Mouse (Mus musculus): Measurements from ENCODE around the gene Tex52.

Gene Tex52

DNA sequence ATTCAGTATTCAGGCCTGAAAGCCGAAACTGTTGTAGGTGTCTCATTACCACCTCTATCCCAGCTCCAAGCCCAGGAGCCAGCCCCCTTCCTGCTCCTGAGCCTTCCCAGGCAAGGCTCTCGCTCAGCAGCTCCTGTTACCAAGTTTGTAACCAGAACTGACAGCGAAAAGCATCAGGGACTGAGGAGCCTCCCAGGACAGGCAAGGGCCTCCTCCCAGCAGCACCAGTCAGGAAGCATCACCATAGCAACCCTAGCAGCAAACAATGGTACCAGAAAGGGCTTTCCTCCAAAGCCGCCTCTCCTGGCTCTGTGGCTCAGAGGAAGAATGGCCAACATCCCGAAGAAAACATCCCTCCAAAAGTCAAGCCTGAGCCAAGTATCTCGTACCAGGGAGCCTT is at the start of gene Tex52, which contains the start of gene Gm44596:
Tex52 (plus strand) TSS at position 265 of the 400 bp plus-strand sequence.
Gm44596 (plus strand) TSS at position 312 of the 400 bp plus-strand sequence.
- DNase-seq (ENCODE audit: low spot score) = no peak

DNA sequence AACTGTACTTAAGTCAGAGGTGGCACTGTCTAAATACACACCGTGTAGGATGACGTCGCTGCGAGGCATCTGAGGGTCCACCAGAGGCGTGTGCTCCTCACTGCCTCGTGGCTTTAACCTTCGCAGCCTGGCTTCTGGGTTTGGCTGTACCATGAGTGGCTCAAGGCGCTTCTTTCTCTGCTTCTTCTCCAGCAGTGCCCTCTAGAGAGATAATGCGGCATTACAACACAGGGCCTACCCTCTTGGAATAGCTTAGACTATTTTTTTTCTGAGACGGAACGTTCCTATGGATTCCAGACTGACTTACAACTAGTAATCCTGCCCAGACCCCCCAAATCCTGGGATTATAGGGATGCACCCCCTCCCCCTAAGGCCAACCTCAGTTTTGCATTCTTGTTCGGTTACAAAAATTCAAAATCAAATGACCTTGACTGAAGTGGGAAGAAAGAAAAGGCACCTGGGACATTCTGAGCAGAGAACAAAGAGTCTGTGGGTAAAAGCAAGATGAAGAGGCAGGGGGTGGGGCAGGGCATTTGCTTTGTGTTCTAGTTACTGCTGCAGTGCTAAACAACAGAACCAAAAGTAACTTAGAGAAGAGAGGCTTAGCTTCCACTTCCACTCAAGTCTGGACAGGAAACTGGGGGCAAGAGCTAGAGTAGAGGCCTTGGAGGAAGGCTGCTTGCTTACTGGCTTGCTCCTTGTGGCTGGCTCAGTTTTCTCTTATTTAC is 40.7 kb upstream of the Tex52 start:
- DNase-seq (ENCODE audit: low spot score) = peak; percentile 82

DNA sequence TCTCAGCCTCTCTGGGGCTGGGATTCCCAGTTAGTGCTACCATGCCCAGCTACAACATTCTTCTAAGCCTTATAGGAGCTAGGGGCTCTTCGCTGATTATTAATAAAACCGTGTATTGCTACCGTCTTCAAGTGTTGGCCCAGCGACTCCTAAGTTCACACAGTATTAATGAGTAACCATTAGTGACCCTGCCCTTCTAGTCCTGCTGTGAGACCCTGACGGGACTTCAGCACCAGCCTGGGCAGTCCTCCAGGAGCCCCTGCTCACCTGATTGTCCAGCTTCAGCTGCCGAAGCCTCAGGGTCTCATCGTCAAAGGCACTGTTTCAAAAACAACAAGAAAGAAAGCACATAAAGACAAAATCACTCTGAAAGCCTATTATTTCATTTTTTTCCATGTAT is 37.8 kb upstream of the Tex52 start:
- DNase-seq (ENCODE audit: low spot score) = no peak

DNA sequence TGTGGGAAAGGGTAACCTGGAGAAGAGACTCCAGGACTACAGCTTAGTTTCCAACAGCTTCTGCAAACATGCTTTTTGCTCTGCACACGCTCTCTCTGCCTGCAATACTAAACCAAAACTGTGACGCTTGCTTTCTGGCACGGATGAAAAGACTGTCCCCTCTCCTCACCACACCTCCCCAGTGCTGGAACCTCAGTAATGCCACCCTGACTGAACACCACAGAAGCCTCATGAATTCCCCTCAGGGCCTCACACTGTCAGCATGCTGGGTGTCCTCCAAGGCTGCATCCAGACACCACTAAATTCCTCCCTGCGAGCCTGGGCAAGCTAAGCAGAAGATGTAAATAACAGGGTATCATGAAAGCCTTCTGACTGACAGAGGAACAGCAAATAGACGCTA is 36.4 kb upstream of the Tex52 start:
- no peak for DNase-seq (ENCODE audit: low spot score)

DNA sequence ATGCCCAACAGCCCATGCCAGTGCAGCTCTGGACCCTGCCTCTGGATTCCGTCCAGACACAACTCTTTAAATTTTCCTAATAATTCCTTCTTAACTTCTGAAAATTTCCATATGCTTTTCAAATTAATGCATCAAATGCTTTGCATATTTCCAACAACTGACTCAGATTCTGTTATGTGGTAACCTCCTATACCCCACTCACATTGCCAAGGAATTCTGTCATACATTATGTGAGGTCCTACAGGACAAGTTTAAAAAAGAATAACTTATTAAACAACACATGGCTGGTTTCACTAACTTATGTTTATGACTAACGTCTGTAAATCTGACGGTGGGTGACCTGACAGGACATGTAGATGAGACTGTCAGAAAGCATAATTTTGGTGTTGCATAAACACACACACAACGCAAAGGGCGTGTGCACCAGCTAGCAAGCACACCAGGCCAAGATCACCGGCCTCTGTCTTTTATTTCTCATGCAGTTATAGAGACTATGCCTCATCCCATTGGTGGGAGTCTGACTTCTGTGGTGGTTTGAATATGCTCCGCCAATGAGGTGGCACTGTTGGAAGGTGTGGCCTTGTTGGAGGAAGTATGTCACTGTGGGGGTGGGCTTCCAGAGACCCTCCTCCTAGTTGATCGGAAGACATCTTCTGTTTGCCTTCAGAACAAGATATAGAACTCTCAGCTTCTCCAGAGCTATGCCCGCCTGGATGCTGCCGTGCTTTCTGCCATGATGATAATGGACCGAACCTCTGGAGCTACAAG is 33.1 kb upstream of the Tex52 start:
- no peak for DNase-seq (ENCODE audit: low spot score)

DNA sequence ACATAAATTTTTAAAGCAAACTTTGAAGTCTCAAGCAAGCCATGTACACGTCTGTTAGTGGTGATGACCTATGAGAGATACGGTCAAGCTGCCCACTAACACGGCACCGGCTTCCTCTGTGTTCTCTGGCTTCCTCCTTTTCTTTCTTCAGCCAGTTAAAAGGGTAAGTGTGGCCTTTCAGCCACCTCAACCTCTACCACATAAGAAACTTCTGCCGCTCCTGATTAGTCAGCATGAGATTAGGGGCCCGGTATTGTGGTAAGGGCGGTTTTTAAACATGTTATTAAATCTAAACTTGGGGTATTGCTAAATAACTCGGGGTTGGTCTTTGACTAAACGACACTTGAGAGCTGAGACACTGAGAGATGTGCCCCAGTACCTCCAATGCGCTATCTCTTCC is 29.6 kb upstream of the Tex52 start:
- no peak for DNase-seq (ENCODE audit: low spot score)

DNA sequence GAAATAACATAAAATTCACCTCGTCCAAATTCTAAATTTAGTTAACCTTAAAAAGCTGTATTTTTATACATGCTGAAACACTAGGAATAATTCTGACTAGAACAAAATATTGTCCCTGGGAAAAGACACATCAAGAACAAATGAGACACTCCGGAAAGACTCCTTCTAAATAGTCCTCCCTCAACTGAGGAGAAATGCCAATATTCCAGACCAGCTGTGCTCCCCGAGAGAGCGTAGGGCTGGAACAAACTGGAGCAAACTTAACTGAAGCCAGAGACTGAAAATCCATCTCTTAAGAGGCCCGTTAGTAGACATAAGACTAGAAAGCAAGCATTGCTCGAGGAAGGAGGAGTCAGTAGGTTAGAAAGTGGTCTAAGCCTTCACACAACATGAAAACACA is 28.5 kb upstream of the Tex52 start:
- no peak for DNase-seq (ENCODE audit: low spot score)

DNA sequence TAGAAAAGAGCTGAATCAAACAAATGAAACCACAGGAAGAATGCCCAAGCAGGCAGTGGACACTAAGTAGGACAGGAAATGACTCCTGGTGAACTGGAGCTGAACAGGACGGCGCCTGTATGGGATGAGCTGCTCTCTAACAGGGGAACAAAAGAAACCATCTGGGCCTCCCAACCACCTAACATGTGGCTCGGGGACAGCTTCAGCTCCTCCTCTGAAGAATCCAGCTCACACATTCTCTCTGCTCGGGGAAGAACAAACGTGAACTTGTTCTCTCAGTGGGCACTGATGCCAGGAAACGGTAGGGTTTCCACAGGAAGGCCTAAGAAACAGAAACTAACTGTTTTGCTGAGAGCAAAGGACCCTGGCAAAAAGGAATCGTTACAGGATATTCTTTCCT is 25.5 kb upstream of the Tex52 start:
- DNase-seq (ENCODE audit: low spot score) = no peak

DNA sequence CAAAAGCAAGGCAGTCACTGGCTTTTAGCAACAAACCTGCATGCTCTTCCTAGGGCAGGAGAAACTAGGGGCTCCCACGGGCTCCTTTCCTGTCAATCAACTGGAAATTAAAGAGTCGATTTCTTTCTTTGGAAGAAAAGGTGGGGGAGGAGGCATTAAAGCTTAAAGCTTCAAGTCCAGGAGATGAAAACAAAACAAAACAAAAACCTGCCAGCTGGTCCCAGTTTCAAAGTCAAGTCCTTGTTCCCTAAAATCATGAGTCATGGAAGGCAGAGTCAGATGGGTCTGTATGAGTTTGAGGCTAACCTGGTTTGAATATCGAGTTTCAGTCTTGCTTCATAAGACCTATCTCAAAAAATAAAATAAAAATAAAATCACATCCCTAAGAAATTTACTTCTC is 21.1 kb upstream of the Tex52 start:
- DNase-seq (ENCODE audit: low spot score) = no peak

DNA sequence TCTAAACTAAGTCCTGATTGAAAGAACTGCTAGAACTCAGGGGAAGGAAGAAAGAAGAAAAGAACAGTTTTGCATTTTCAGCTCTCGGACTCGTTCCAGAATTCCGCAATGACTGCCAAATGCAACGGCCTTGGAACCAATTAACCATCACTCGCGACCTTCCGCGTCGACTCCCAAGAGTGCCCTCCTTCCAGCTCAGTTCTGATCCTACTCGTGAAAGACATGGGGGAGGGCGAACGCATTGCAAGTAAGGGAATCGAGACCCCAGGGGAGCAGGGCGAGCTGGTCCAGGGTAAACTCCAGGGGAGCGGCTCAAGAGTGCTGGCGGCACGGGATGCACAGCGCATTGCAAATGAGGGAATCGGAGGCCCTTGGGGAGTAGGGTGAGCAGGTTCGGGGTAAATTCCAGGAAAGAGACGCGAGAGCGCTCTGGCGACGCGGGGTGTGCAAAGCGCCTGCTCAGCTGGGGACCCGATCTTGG is 20.0 kb upstream of the Tex52 start:
- peak; percentile 65 for DNase-seq (ENCODE audit: low spot score)

DNA sequence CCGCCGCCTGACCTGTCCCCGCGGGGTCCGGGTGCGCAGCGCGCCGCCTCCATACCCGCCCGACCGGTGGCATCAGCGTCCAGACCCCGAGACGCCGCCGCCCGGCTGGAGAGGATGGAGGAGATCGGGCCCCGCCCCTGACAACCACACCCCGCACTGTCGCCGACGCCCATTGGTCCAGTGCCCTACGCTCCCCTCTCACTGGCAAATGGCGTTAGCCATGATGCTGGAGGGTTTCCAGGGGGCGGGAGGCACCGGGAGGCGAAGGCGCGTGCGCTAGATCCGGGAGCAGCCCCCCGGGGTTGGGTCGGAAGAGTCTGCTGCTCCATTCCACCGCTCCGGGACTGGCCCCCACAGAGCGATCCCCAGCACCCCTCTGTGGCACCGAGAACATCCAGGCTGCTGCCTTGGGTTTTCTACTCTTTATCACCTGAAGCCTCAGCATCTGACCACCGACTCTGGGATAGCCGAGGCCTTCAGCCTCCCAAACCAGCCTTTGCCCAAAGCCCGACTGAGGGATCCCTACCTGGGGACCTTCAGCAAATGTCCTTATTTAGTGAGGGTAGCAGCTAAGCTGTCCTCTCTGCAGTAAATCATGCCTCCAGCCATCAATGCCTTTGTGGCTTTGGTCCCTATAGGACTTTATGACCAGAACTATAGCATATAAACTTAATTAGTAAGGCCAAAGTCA is 19.4 kb upstream of the Tex52 start, which contains the start of gene Tulp3:
Tulp3 (minus strand) TSS at position 126 of the 691 bp plus-strand sequence.
- DNase-seq (ENCODE audit: low spot score) = peak; percentile 98

DNA sequence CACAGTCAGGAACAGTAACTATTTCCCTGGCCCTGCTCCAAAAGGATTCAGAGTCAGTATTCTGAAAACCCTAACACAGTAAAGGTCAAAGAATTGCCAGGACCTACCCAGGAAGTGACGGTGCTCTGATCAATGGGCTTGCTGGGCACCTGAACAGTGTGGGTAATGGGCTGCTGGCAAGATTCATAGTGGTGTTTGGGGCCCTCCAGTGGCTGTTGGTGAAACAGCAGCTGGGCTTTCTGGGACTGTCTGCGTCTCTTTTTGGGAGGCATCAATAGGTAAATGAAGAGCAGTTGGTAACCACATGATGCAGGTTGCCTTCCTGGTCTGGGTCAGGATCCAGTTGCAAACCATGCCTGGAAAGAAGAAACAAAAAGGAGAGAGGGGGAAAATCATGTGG is 16.3 kb upstream of the Tex52 start:
- peak; percentile 78 for DNase-seq (ENCODE audit: low spot score)

DNA sequence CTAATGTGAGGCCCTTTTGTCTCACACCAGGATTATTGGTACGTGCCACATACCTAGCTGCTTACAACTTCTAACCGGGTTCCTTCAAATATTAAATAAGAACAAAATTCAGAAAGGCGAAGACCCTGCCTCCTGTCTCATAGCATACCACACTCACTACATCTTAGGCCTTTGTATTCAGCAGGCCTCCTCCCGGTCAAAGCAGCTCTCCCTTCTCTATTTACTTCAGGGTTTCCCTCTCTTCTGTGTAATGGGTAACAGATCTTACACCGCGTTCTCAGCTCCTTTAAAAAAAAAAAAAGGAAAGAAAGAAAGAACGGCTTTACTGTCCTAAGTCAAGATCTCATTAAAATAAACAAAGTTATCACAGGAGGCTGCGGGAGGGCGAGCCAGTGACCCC is 13.4 kb upstream of the Tex52 start:
- peak; percentile 42 for DNase-seq (ENCODE audit: low spot score)

DNA sequence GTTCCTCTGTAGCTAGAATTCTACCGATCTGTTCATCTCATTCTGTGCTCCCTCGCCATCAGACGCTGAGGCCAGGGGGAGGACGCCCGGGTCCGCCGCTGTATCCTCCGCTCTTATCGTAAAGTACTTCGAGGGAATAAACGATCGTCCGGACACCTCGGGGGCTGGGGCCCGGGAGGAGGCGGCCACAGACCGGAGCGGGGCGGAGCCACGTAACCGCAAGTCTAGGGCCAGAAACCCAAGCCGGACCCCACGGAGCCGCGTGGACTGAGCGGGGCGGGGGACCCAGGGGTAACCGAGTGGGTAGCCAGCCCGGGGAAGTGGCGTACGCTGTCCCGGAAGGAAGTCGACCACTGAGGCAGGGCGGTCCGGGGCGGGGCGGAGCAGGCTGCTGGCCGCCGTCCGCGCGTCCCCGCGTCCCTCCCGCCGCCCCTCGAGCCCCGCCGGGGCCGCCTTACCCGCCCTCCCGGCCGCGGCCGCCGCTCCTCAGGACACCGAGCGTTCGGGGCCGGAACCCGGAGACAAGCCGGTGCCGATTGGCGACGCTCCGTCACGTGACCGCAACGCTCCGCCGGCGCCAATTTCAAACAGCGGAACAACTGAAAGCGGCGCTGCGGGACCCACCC is 12.8 kb upstream of the Tex52 start, which contains the start of the genes Rhno1 and Foxm1:
Rhno1 (minus strand) TSS at position 531 of the 626 bp plus-strand sequence.
Foxm1 (plus strand) TSS at position 587 of the 626 bp plus-strand sequence.
- peak; percentile 84 for DNase-seq (ENCODE audit: low spot score)

DNA sequence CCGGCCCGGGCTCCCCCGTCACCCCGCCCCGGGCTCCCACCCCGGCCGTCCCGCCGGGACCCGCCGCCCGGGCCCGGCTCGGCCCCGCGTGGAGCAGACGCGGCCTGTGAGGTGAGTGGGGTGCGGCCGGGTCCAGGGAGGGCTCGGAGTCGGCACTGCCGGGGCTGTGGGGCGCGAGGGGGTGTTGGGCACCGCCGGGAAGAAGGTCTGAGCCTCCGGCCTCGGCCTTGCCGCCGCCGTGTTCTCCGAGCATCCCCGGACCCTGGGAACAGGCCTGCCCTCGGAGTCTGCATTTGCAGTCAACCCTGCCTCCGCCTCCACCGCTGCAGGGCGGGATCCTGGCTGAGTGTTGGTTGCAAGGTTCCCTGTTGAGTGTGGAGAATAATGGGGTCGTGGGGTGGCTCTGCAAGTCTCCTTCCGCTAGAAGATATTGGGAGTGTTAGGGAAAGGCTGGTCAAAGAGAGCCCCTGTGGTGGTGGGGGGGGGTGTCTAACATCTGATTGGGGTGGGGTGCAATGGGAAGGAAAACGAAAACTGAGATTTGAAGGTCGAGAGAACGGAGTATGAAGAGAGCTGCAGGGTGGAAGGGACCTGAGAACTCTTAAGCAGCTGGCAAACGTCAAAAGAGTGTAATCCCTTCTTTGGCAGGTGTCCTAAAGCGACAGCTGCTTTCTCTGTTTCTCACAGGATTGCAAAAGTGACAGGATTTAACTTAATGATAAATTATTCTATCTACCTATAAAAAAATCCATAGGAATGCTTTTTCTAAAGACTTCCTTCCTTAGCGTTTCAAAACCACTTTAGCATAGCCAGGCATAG is 12.0 kb upstream of the Tex52 start:
- DNase-seq (ENCODE audit: low spot score) = peak; percentile 42

DNA sequence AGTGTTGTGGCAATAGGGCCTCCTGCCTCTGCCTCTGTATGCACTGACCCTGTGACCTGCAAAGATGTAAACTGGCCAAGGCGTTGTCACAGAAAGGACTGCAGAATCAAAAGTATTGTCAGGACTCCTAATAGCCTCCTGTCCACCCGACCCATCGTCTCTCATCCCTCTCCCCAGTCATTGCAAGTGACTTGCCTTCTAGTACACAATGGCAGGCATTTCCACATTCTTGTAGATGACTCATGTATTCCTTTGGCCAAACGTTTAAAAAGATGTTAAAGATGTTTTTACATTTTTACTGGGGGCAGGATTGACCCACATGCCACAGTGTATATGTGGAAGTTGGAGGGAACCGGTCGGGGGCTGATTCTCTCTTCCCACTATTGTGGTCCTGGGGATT is 10.5 kb upstream of the Tex52 start:
- DNase-seq (ENCODE audit: low spot score) = peak; percentile 30

DNA sequence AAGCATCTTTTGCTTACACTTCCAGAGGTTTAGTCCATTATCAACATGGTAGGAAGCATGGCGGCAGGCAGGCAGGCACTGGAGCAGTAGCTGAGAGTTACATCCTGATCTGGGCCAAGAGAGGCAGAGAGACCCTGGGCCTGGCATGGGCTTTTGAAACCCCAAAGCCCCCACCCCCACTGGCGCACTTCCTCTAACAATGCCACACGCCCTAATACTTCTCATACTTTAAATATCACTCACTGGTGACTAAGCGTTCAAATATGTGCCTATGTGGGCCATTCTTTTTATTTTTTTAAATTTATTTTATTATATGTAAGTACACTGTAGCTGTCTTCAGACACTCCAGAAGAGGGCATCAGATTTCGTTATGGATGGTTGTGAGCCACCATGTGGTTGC is 8.8 kb upstream of the Tex52 start:
- DNase-seq (ENCODE audit: low spot score) = no peak

DNA sequence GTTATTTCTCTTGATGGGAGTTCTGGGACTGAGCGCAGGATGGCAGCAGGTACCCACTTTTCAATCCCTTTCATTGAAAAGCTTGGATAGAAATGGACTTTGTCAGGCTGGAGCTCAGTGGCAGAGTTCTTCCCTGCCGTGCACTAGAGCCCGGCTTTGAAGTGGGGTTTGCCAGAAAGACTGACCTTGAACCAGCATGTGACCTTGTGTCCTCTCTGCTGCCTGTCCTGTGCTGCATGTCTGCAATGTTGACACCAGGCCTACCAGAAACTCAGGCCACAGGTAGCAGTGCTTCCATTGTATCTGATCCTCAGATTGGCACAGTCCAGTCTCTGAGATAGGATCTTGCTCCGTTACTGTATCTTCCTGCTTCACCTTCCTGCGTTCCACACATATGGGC is 5.2 kb upstream of the Tex52 start:
- DNase-seq (ENCODE audit: low spot score) = no peak

DNA sequence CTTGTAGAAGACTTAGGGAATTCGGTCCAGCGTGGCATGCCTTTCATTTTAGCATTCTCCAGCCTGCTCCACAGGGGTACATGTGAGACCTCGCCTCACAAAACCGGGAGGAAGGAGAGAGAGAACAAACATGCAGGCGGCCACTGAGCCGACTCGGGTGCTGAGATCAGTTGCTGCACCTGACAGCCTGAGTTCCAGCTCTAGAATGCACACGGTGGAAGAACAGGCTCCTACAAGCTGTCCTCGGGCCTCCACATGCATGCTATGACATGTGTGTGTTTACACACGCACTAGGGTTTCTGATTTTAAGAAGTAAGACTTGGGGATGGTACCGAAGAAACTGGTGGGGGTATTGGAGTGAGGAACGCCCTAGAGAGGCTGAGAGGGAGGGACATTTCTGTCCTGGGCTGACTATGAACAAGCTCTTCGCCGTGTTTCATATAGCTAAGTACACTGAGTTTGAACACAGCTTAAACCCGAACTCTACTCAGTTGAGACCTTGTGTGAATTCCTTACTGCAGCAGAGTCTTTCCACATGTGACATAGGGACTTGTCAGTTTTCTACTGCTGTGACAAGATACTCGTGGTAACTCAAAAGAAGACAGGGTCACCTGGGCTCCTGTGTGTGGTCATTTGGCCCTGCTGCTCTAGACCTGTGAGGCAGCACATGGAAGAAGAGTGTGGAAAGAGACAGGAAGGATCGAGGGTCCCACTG is 1.3 kb downstream of the Tex52 start:
- no peak for DNase-seq (ENCODE audit: low spot score)

DNA sequence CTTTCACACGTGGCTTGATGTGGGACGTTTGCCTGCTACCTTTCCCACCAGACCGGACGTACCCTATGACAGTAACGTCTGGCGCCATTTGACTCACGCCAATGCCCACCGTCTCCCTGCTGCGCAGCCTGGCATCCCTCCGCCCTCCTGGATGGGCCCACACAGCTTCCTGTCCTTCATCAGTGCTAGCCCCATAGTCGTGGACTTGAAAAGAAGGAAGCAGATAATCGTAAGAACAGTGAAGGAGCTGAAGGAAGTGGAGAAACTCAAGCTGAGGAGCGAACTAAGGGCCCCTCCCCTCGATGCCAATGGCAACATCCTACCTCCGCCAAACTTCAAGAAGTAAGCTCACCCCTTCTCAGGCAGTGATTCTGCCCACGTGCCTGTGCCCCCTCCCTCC is 4.4 kb downstream of the Tex52 start:
- DNase-seq (ENCODE audit: low spot score) = no peak
